Mouse (Mus musculus): Measurements from ENCODE around the gene Gm49661. TPM values are rescaled to one million over a fixed set of nuclear protein-coding genes. Genes with fewer than 3 reads are reported as not detected.

The Gm49661 gene
- polyA plus RNA-seq, 1 experiment from 2014 or later, result not detected

DNA sequence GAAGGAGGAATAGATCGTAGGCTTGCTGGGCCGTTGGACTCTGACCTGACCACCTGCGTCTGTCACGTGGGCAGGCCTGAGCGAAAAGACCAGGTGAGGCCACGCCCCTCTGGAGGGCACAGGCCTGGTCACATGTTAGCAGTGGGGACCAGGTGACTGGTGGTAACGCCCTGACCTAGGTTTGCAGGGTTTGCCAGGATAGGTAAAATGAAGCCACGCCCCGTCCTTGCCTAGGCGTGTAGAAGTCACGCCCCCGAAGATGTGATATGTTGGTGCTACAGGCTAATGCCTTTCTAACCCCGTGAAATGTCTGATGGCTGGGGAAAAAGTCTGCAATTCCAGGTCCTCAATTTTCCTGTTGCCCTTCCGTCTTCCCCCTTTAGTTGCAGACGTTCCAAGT lies 21.6 kb upstream of the Gm49661 start:
- Histone ChIP-seq H3K9ac (peak overlapping the region; percentile 66), H3K4me1 (peaks cover 17% of the 10 kb centered on the region), H3K9me3 (no peaks in the 10 kb centered on the region), H3K4me2 (replicated peaks) (peak overlapping the region; percentile 87), H3K36me3 (no peaks in the 10 kb centered on the region), H3K27me3 (peaks cover 18% of the 10 kb centered on the region), H3K4me3 (peak overlapping the region; percentile 56), H3K27ac (peak overlapping the region; percentile 36; the same call in 1 of the 2 replicates)
- WGBS, result 3% methylated on average over 15 of the region's 15 CpGs
- ATAC-seq (ENCODE audit: insufficient number of reproducible peaks, insufficient read depth, low FRiP score, low TSS enrichment), result peak; percentile 29

GRCm38 (mm10) chr8:84990349-84990748 lies 21.1 kb upstream of the Gm49661 start, which contains the start of gene Hook2:
Gene Hook2 (plus strand): TSS chr8:84990603.
- ATAC-seq (ENCODE audit: insufficient number of reproducible peaks, insufficient read depth, low FRiP score, low TSS enrichment), result peak; percentile 89
- Histone ChIP-seq H3K36me3 (no peaks in the 10 kb centered on the region), H3K27ac (peak within 1 kb of the TSS; percentile 36; the same call in 1 of the 2 replicates), H3K4me3 (peak within 1 kb of the TSS; percentile 56), H3K9ac (peak within 1 kb of the TSS; percentile 66), H3K27me3 (peaks cover 17% of the 10 kb centered on the region; the same call in 1 of the 2 replicates), H3K4me2 (replicated peaks) (peak within 1 kb of the TSS; percentile 87), H3K4me1 (peaks cover 22% of the 10 kb centered on the region), H3K9me3 (no peaks in the 10 kb centered on the region)
- WGBS, result under 1% methylated on average over 28 of the region's 28 CpGs

GRCm38 (mm10) chr8:84989810-84990209 lies 20.6 kb upstream of the Gm49661 start:
- Histone ChIP-seq H3K27ac (peak overlapping the region; percentile 30; the same call in 1 of the 2 replicates), H3K4me3 (peak overlapping the region; percentile 56), H3K27me3 (peaks cover 13% of the 10 kb centered on the region; the same call in 1 of the 2 replicates), H3K4me1 (peaks cover 28% of the 10 kb centered on the region), H3K36me3 (no peaks in the 10 kb centered on the region), H3K9me3 (no peaks in the 10 kb centered on the region), H3K4me2 (replicated peaks) (peak overlapping the region; percentile 87), H3K9ac (peak overlapping the region; percentile 59)
- under 1% methylated on average over 15 of the region's 15 CpGs for WGBS
- ATAC-seq (ENCODE audit: insufficient number of reproducible peaks, insufficient read depth, low FRiP score, low TSS enrichment), result peak; percentile 66

GRCm38 (mm10) chr8:84989311-84989731 lies 20.1 kb upstream of the Gm49661 start:
- Histone ChIP-seq H3K36me3 (no peaks in the 10 kb centered on the region), H3K4me3 (peak overlapping the region; percentile 56; the same call in 1 of the 2 replicates), H3K4me2 (replicated peaks) (peak overlapping the region; percentile 87), H3K9me3 (no peaks in the 10 kb centered on the region), H3K4me1 (peaks cover 32% of the 10 kb centered on the region), H3K27me3 (peaks cover 11% of the 10 kb centered on the region; the same call in 1 of the 2 replicates), H3K9ac (no peak overlapping the region), H3K27ac (no peak overlapping the region)
- WGBS, result 7% methylated on average over 15 of the region's 15 CpGs
- ATAC-seq (ENCODE audit: insufficient number of reproducible peaks, insufficient read depth, low FRiP score, low TSS enrichment), result no peak

GRCm38 (mm10) chr8:84987903-84988302 lies 18.7 kb upstream of the Gm49661 start:
- Histone ChIP-seq H3K4me3 (no peak overlapping the region), H3K4me1 (peaks cover 36% of the 10 kb centered on the region), H3K9ac (no peak overlapping the region), H3K36me3 (no peaks in the 10 kb centered on the region), H3K27ac (no peak overlapping the region), H3K4me2 (replicated peaks) (no peak overlapping the region), H3K9me3 (no peaks in the 10 kb centered on the region), H3K27me3 (peaks cover 14% of the 10 kb centered on the region; the same call in 1 of the 2 replicates)
- no peak for ATAC-seq (ENCODE audit: insufficient number of reproducible peaks, insufficient read depth, low FRiP score, low TSS enrichment)
- WGBS, result 78% methylated on average over 2 of the region's 2 CpGs

- Histone ChIP-seq H3K9me3 (no peaks in the 10 kb centered on the region), H3K4me1 (peaks cover 36% of the 10 kb centered on the region), H3K4me3 (no peak overlapping the region), H3K36me3 (no peaks in the 10 kb centered on the region), H3K9ac (no peak overlapping the region), H3K27ac (no peak overlapping the region), H3K4me2 (replicated peaks) (no peak overlapping the region), H3K27me3 (peaks cover 14% of the 10 kb centered on the region; the same call in 1 of the 2 replicates)
- WGBS, result 82% methylated on average over 5 of the region's 5 CpGs
- no peak for ATAC-seq (ENCODE audit: insufficient number of reproducible peaks, insufficient read depth, low FRiP score, low TSS enrichment)
Measured at GRCm38 (mm10) chr8:84987388-84987787, 18.2 kb upstream of the Gm49661 start.

- peak overlapping the region; percentile 50 for H3K27ac ChIP-seq
- H3K4me3 ChIP-seq, result peak overlapping the region; percentile 52
- WGBS, result 30% methylated on average over 8 of the region's 8 CpGs
- H3K9ac ChIP-seq, result no peak overlapping the region
- peaks cover 14% of the 10 kb centered on the region; the same call in 1 of the 2 replicates for H3K27me3 ChIP-seq
- no peak for ATAC-seq (ENCODE audit: insufficient number of reproducible peaks, insufficient read depth, low FRiP score, low TSS enrichment)
- no peaks in the 10 kb centered on the region for H3K9me3 ChIP-seq
- no peaks in the 10 kb centered on the region for H3K36me3 ChIP-seq
- H3K4me1 ChIP-seq, result peaks cover 40% of the 10 kb centered on the region
- H3K4me2 ChIP-seq (replicated peaks), result peak overlapping the region; percentile 98
Measured at GRCm38 (mm10) chr8:84986379-84986945, 17.2 kb upstream of the Gm49661 start.

DNA sequence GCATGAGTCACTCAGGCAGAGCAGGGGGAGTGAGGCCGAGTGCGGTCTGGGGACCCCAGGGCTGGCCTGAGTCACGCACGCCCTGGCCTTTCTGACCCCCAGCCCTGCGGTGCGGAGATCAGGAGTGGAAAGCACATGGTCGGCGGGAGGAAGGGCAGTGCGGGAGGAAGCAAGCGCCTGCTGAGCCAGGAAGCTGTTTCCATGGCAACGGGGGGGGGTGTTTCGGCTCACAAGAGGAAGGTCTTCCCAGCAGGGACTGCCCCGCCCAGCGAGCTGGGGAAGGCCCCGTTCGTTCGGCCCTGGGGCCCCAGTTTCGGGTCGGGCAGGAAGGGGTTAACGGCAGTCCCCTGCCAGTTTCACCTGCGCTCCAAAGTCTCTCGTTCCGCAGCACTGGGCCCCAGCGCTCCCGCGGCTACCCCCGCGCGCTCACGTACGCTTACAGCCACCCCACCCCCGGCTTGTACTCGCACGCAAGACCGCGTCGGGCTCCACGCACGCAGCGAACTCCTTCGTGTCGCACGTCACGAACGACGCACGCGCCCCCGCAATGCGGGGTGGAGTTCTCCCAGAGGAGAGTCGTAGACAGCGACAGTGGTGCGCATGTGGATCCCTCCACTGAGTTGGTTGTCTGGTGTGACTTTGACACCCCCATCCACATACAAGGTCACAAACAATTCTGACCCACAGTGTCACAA lies 16.6 kb upstream of the Gm49661 start:
- Histone ChIP-seq H3K27me3 (peaks cover 14% of the 10 kb centered on the region; the same call in 1 of the 2 replicates), H3K4me3 (peak overlapping the region; percentile 52), H3K4me2 (replicated peaks) (peak overlapping the region; percentile 98), H3K9me3 (no peaks in the 10 kb centered on the region), H3K36me3 (no peaks in the 10 kb centered on the region), H3K27ac (peak overlapping the region; percentile 50), H3K4me1 (peaks cover 39% of the 10 kb centered on the region), H3K9ac (peak overlapping the region; percentile 58)
- WGBS, result 1% methylated on average over 51 of the region's 53 CpGs
- ATAC-seq (ENCODE audit: insufficient number of reproducible peaks, insufficient read depth, low FRiP score, low TSS enrichment), result no peak

- ATAC-seq (ENCODE audit: insufficient number of reproducible peaks, insufficient read depth, low FRiP score, low TSS enrichment), result no peak
- Histone ChIP-seq H3K27me3 (peaks cover 18% of the 10 kb centered on the region; the same call in 1 of the 2 replicates), H3K9me3 (no peaks in the 10 kb centered on the region), H3K36me3 (no peaks in the 10 kb centered on the region), H3K4me2 (replicated peaks) (peak overlapping the region; percentile 98), H3K4me1 (peaks cover 44% of the 10 kb centered on the region), H3K27ac (0 out of 2 replicates have a peak overlapping the region, but pooled peaks have one; percentile 50), H3K9ac (peak overlapping the region; percentile 58), H3K4me3 (peak overlapping the region; percentile 52)
- under 1% methylated on average over 23 of the region's 23 CpGs for WGBS
Measured at GRCm38 (mm10) chr8:84985049-84985683, 15.9 kb upstream of the Gm49661 start.

DNA sequence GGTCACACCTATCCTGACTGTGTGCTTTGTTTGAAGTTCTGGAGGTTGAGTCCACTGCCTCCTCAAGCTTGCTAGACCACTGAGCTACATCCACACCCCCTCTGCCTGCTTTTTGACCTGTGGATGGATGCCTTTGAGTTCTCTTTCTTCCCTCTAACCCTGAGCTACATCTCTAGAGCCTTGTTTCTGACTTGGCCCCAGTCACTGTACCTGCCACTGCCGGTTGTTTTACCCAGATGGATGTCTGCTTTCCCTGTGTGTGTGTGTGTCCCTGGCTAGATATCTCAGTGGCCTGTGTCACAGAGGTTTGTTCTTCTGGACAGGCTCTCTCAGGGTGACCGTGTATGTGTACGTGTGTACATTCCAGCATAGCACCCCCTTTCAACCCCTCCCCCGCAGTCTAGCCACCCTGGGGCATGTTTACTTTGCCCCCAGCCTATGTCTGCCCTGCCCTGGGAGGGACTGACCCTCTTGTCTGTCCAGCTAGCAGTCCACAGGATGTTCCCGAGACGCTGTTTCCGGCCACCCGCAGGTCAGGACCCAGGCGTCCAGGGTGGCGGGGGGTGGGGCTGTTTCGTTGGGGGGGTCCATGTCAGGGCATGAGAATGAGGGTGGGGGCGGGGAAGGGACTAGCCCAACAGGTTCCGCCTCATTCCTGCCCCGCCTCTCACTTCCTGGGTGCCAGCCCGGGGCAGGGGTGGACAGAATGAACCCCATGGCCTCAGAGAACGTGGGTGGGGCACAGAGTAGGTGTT lies 15.2 kb upstream of the Gm49661 start:
- Histone ChIP-seq H3K27ac (0 out of 2 replicates have a peak overlapping the region, but pooled peaks have one; percentile 41), H3K4me3 (0 out of 2 replicates have a peak overlapping the region, but pooled peaks have one; percentile 52), H3K9ac (0 out of 2 replicates have a peak overlapping the region, but pooled peaks have one; percentile 58), H3K4me1 (peaks cover 50% of the 10 kb centered on the region), H3K27me3 (peaks cover 22% of the 10 kb centered on the region; the same call in 1 of the 2 replicates), H3K9me3 (no peaks in the 10 kb centered on the region), H3K36me3 (no peaks in the 10 kb centered on the region), H3K4me2 (replicated peaks) (peak overlapping the region; percentile 98)
- WGBS, result 6% methylated on average over 16 of the region's 16 CpGs
- ATAC-seq (ENCODE audit: insufficient number of reproducible peaks, insufficient read depth, low FRiP score, low TSS enrichment), result no peak
